Mouse (Mus musculus) layer of hippocampus, postnatal 25 days (tissue): Measurements from ENCODE around the gene Kat6b. TPM values are rescaled to one million over a fixed set of nuclear protein-coding genes. Genes with fewer than 3 reads are reported as not detected.

Experiments used
- DNase-seq, 2 experiments: peaks; one replicate each; pipeline ENCODE4 v3.0.0; 2022; ENCODE audit warnings: mixed read lengths in 2 of 2, low spot score in 1 of 2; ENCODE audit errors: extremely low spot score in 1 of 2
- total RNA-seq, 2 experiments: library from RNA; stranded (reverse); gene quantifications; 2 replicates each; pipeline ENCODE4 v1.2.3; 2021

Gene Kat6b
- total RNA-seq, 2 experiments from 2014 or later, result 70.0 to 83.4 TPM

DNA sequence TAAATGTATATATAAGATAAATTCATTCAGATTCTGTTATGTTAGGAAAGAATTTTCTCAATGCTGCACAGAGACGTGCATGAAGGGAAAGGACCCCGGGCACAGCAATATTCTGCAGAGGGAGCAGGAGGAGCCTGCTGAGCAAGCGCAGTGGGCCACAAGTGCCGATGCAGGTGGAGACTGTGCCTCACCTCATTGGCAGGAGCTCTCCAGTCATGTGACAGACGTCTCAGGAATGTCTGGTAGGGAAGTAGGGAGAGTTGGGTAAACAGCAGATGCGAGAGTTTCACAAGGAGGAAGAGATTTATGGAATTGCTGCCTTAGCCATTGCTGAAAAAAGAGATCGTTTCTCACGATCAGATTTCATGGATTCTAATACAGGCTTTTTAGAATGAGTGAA is 71.7 kb downstream of the Kat6b start:
- DNase-seq, result no peak

DNA sequence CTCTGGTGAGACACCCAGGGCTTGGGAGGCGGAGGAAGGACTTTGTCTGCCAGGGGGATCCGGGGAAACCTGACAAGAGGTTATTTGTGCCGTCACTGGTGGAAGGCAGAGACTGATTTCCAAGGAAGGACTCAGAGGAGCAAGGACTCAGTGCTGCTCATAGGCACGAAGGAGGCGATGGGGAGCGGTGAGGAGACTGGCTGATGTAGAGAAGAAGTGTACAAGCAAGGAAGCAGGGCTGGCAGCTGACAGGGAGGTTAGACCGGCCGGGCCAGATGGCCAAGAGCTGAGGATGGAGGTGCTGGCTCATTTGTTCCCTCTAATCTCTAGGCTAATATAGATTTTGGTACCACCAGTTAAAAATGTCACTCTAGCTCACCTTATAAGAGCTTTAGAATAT is 72.8 kb downstream of the Kat6b start:
- DNase-seq, result no peak

DNA sequence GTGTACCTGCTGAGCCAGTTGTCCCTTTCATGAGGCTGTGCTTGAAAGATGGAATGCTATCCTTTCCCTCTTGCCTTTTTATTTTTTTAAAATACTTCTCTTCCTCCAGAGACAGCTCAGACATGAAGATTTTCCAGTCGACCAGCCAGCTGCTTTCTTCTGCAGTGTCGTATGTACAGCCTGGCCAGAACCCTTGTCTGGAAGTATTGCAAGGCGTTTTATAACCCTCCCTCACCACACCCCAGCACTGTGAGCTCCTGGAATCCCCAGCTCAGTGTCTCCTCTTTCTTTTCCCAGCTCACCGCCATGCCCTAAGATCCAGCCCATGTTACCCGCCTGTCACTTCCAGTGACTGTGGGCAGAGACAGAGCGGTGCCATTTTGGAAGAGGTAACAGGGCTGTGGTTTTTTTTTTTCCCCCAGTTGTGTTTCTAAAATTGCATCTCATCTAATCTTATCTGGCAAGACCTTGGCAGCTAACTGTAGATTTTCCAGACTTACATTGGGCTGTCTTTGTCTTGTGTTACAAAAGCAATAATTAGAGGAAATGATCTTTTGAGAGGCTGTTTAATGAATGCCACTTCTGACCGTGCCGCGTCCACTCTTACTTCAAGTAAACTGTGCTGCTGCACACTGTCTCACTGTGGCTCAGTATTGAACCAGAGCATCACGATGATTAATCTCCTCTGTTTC is 77.4 kb downstream of the Kat6b start:
- no peak for DNase-seq

DNA sequence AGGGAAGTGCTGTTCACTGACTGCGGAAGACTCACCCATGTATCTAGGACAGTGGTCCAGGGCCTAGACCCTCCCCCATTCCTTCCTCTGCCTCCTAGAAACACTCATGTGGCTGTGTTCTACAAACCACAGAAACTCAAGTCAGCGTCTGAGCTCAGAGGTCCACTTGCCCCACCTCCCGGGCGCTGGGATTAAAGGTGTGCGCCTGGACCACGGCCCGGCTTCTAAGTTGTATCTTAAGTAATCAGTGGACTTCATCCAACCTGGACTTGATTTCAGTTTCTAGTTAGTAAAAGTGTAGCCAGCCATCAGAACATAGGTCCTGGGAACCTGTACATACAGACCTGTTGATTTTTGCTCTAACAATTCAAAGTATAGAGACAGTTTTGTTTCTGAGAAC is 78.2 kb downstream of the Kat6b start:
- DNase-seq, result no peak

DNA sequence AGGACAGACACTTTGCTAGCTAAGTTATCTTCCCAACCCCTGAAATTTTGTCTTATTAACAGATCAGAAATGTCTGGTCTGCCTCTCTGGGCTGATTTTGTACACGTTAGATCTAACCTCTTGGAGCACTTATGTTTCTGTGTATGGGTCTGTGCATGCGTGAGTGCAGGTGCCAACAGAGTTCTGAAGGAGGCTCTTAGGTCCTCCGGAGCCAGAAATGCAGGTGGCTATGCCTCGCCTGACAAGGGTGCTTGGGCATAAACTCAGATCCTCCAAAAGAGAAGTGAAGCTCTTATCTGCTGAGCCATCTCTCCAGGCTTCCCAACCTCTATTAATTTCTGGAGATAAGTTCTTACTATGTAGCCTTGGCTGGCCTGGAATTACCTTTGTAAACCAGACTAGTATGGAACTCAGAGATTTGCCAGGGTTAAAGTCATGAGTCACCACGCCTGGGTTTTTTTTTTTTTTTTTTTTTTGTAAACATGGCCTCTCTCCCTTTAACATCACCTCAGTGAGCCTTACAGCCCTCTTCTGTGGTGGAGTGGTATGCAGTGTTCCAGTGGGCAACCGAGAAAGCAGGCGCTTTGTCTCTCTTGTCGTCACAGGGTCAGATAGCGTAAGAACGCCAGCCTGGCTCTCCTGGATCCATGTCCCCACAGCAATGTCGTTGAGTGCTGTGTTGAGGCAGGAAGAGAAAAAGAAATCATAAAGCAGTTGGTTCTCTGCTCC is 79.4 kb downstream of the Kat6b start:
- DNase-seq, result no peak

DNA sequence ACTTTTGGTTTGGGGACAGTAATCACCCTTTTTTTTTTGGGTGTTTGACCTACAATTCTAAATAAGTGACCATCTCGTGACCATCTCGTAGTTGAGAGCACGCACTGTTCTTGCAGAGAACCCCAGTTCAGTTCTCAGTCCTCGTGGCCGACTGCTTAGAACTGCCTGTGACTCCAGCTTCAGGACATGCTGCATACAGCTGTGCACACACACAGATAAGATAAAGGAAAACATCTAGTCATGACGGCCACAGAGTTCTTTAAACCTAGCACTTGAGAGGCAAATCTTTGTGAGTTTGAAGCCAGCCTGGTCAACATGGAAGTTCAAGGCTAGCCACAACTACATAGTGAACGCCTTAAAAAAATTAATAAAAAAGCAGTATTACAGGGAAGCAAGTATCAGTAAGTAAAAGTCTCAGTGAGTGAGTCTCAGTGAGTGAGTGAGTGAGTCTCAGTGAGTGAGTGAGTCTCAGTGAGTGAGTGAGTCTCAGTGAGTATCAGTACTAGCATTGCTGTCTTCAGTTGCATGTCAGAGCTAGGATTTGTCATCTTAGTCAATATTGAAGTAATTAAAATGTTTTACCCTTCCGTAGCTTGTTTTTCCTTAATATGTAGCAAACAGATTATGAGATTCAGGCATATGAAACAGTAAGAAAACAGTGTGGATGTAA is 80.3 kb downstream of the Kat6b start:
- no peak for DNase-seq

DNA sequence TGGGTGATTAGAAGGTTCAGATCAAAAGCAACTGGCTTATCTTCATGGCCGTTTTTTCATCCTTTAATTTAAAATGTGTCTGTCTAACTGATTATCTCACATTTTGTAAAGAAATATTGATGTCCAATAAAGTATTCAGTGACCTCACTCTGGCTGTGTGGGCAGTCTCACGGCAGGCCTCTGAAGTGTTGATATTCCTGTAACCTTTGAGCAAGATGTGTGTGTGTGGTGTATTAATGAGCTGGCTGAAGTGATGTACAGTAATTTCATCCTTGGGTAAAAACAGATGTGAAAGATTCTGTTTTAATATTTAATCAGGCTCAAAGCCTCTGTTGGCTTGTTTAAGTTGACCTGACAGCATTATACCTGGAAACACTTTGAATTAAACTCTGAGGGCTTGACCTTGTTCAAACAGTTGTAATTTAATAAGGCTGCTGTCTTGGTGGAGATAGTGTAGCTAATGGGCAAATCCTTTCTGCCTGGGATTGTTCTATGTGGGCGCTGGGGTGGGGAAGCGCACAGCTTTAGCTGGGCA is 82.4 kb downstream of the Kat6b start:
- no peak for DNase-seq

DNA sequence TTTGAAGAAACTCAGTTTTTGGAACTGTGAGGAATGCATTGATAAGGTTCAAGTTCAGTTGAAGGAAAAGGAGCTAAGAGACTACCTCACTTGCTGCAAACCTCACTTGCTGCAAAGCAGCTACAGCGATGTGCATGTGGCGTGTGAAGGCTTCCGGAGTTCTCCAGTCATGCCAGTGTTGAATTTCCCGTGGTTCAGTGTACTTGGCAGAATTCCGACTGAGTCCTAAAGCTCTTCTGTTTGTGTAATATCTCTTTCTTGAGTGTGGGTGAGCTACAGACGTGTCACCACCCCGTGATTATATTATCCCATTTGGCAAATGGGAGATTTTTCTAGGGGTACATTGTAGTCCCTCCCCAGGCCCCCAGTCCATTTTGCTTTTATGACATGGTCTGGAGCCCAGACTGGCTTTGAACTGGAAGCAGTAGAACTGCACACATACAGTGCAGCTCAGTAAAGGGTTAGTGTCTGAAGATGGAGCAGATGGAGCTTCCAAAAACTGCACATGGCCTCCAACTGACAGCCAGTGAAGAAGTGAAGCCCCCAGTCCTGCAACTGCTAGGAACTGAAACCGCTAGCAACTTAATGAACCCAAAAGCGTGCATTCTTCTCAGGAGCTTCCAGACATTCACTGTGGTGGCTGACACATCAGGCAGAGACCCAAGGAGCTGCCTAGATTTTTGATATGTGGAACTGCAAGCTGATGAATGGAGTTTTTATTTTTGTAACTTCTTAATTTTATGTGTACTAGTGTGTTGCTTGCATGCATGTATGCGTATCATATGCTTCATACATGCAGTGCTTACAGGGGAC is 84.5 kb downstream of the Kat6b start:
- no peak for DNase-seq

DNA sequence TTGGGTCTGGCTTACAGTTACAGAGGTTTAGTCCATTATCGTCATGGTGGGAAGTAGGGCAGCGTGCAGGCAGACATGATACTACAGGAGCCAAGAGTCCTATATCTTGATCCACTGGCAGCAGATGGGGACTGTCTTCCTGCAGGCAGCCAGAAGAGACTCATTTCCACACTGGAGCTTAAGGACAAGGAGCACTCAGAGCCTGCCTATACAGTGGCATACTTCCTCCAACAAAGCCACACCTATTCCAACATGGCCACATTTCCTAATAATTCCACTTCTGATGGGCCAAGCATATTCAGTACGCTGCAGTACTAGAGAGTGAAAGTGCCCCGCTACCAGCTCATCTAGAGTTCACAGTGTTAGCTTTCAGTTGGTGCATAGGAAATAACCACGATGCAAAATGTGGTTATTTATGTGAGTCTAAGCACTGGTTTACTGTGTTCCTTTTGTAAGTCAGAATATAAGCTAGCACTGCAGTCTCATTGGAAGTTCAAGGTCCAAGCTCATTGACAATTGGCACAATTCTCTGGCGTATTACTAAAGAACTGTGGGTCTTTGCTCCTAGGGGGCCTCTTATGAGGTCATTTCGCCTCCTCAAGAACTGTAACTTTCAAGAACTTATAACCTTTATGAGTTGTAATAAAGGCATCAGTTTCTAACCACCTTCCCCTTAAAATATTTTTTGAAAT is 86.2 kb downstream of the Kat6b start:
- no peak for DNase-seq

DNA sequence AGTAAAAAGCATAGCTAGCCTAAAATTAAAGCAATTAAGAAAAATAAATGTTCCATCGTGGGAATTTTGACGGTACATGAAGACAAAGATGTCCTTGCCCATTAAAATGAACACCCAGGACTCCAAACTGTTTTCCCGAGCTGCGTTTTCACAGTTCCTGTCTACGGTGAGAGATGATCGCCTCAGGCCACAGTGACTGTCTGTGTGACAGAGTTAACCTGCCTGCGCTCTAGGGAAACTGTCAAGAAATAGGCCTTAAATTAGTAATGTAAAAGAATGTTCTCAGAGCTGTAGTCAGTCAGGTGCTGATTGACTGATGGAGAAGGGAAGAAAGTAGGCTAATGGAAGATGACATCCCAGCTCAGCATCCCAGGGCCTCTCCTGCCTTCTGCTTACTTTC is 87.6 kb downstream of the Kat6b start:
- DNase-seq, result no peak

DNA sequence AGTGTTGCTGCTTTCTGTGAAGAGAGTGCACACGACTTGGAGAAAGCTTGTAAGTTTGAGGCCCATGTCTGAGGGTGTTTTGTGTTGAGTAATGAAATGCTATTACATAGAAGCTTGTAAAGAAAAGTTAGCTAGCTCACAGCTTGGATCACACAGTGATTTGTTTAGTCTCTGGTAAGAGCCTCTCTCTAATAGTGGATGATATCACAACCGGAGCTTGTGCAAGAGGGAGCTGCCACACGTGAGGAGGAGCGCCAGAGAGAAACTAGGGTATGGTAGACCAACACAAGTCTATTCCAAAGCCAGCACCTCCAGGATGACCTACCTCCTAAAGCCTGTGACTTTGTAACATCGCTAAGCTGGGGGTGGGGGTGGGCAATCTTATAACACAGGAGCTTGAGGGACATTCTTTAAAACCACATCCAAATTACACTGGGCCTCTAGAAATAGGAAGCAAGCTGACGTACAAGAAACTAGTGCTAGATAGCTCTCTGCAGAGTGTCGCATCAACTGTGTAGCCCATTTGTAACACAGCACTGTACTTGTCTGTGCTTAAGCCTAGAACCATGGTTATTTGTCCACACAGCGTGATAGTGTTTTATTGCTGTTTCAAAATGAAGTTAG is 93.6 kb downstream of the Kat6b start:
- no peak for DNase-seq

DNA sequence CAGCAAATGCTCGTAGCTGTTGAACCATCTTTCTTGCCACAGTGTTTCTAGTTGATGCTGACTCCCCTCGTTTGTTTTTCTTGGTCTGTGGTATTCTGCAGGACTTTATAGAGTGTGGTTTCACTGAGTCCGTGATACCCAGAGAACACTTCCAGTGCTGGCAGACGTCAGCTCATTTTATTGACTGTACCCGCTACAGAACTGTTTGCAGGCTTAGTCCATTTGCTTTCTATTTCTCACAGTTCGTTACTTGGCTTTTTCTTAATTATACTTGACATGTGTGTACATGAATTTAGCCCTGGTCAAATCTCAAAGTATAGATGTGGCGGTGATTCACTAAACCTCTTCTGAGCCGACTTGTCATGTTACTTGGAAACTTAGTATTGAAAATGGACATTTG is 95.6 kb downstream of the Kat6b start:
- DNase-seq, result no peak

DNA sequence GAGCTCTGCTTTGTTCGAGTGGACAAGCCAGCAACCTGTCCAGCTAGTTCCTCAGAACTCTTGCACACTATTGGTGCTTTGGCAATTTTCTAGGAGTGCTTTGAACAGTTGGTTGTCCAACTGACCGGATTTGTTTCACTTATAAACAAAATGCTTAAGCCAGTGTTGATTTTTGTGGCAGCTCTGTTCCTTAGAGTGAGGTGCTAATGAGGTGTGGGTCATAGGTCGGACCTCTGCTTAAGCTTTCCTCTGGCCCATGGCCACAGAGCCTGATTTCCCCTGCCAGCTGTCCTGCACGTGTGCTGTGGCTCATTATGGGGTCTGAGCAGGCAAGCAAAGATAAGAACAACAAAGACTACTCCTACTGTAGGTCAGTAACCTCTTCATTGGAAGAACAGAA is 100.0 kb downstream of the Kat6b start:
- DNase-seq, result no peak

DNA sequence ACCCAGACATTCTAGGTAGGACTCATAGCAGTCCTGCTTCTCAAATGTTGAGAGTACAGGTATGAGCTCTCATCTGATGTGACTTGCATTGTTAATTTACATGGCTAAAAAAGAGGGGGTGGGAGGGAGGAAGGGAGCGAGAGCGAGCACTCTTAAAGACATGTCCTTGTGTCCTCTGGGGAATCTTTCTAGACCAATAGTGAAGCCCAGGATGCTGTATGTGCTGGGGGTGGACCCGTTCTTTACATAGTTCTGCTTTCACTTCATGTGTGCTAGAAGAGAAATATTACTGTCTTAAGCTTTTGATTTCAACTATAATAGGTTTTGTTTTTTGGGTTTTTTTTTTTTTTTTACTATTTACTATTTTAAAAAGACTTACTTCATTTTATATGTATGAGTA is 101.1 kb downstream of the Kat6b start:
- no peak for DNase-seq

DNA sequence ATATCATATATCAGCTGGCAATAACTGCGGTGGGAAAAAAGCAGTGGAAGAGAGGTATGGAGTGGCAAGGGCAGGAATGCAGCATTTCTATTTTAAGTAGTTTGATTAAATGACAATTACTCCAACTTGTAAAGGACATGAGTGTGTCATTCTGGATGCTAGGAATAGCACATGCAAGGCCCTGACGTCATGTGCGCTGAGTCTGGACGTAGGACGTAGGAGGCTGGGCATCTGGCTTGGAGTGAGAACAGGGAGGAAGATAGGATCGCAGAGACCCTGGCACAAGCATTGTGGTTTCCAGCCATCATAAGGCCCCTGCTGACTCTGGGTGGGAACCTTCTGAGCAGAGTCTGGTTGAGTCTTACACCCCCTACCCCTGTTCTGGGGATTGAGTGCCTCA is 101.8 kb downstream of the Kat6b start:
- DNase-seq, result no peak

DNA sequence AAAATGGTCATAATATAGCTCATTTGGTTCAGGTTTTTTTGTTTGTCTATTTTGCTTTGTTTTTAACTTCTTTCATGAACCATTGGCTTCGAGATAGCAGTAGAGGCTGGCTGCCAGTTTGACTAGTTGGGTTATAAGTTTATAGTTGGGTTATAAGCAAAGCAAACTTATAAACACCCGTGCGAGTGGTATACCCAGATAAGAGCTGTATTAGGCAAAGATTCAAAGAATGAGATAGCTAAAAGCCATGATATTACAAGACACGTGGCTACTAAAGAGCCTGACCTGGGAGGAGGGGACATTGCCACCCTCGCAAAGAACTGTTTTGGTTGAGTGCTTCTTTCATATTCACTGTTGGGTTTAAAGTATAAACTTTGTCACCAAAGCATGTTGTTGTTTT is 102.6 kb downstream of the Kat6b start:
- no peak for DNase-seq

DNA sequence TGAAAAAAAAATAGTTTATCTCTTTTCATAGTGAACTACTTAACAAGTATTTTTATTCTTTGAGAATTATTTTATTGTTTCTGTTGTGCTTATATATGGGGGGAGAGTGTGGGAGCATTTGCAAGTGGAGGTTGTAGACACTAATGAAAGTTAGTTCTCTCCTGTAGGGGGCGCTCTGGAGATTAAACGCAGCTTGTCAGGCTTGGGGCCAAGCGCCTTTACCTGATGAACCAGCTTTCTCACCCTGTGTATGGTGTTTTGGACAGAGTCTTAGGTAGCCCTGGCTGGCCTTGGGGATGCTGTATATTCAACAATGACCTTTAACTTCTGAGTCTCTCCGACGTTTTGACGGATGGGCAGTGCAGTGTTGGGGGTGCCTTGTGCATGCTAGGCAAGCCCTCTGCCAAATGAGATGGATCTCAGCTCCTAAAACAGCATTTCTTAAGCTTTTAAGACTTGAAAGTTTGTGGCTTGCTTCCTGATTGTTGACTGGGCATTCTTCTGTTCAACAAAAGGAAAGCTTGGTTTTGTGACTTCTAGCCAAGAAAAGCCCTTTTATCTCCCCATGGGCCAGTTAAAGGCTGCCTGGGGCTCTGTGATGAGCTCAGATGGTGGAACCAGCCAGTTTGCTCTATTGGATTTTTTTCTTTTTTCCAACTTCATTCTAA is 103.4 kb downstream of the Kat6b start:
- DNase-seq, result no peak

DNA sequence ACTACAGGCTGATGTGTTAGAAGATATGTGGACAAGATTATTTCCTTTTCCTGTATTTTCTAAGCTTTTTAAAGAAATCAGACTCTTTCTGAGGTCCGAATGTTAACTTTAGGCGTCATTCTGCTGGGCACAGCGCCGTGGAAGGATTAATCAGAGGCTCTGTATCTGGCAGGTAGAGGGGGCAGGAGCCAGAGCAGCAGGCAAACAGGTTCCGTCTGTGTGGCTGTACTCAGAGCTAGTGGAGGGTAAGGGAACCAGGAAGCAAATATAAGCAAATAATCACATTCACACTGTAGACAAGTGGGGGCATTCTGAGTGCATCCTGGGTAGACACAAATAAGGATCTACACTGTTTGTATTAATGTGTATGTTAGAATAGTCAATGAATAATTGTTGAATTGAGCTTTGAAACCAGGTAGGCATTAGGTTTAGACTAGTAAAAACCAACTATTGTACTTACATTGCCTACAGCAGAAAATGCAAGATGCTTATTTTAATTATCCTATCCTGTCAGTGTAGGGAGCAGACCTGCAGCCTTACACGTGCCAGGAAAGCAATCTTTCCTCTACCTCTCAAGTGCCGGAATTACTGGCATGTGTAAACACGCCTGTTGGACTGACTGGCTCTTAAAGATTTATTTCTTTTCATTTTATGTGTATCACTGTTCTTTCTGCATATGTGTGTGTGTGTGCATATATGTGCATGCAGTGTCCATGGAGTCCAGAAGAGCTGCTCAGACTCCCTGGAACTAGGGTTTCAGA is 104.4 kb downstream of the Kat6b start:
- DNase-seq, result no peak
